Mouse (Mus musculus) midbrain, embryonic 16.5 days (tissue): ENCODE data around the gene Pigz. TPM values are rescaled to one million over a fixed set of nuclear protein-coding genes. Genes with fewer than 3 reads are reported as not detected.

Source experiments
- ATAC-seq: fragments of 200-750 bp; cut with Nextera tagmentation; 2 replicates; pipeline ENCODE4 v1.8.0; 2017; ENCODE audit warnings: moderate TSS enrichment
- H3K27ac ChIP-seq: fragments of 300-500 bp; sonication (generic); 2 replicates; pipeline ENCODE4 v1.5.1; 2014; ENCODE audit warnings: mild to moderate bottlenecking, low read length, mixed read lengths
- H3K27me3 ChIP-seq: fragments of 300-500 bp; sonication (generic); 2 replicates; pipeline ENCODE4 v1.6.1; 2014; ENCODE audit warnings: low read depth, low read length, mixed read lengths; ENCODE audit not compliant: control insufficient read depth, insufficient read depth
- H3K36me3 ChIP-seq: fragments of 300-500 bp; sonication (generic); 2 replicates; pipeline ENCODE4 v1.6.1; 2014; ENCODE audit warnings: mild to moderate bottlenecking, low read length, moderate library complexity, mixed read lengths; ENCODE audit not compliant: control insufficient read depth, insufficient read depth
- H3K4me1 ChIP-seq: fragments of 300-500 bp; sonication (generic); 2 replicates; pipeline ENCODE4 v1.6.1; 2014; ENCODE audit warnings: mild to moderate bottlenecking, low read length, mixed read lengths; ENCODE audit not compliant: control insufficient read depth, insufficient read depth
- H3K4me2 ChIP-seq: fragments of 300-500 bp; sonication (generic); 2 replicates; pipeline ENCODE4 v1.6.1; 2014; ENCODE audit warnings: mild to moderate bottlenecking, low read length, mixed read lengths
- H3K4me3 ChIP-seq: fragments of 300-500 bp; sonication (generic); 2 replicates; pipeline ENCODE4 v1.5.1; 2014; ENCODE audit warnings: low read depth, mild to moderate bottlenecking, low read length, moderate library complexity, mixed read lengths
- H3K9ac ChIP-seq: fragments of 300-500 bp; sonication (generic); 2 replicates; pipeline ENCODE4 v1.6.1; 2014; ENCODE audit warnings: low read depth, low read length, mixed read lengths
- H3K9me3 ChIP-seq: fragments of 300-500 bp; sonication (generic); replicated peaks from 2 replicates; pipeline ENCODE4 v1.6.1; 2014; ENCODE audit warnings: mild to moderate bottlenecking, low read length, mixed read lengths; ENCODE audit not compliant: control insufficient read depth, poor library complexity, severe bottlenecking
- WGBS: fragments of 180-500 bp; shearing (Covaris S2); extraction: QIAGEN DNeasy Blood & Tissue Kit; methylation state at CpG from one replicate; pipeline ENCODE4 v1.1.7; 2014; 5-methylcytosine and 5-hydroxymethylcytosine counted together
- polyA plus RNA-seq: library from polyadenylated mRNA; unstranded; fragments of >200 nt; fragmentation: Nextera tagmentation; extraction: Ambion mirVana; gene quantifications from 2 replicates; pipeline ENCODE4 v1.2.1, GENCODE M21; 2015

Gene Pigz
- polyA plus RNA-seq, 1 experiment from 2014 or later, result 3.5 TPM

DNA sequence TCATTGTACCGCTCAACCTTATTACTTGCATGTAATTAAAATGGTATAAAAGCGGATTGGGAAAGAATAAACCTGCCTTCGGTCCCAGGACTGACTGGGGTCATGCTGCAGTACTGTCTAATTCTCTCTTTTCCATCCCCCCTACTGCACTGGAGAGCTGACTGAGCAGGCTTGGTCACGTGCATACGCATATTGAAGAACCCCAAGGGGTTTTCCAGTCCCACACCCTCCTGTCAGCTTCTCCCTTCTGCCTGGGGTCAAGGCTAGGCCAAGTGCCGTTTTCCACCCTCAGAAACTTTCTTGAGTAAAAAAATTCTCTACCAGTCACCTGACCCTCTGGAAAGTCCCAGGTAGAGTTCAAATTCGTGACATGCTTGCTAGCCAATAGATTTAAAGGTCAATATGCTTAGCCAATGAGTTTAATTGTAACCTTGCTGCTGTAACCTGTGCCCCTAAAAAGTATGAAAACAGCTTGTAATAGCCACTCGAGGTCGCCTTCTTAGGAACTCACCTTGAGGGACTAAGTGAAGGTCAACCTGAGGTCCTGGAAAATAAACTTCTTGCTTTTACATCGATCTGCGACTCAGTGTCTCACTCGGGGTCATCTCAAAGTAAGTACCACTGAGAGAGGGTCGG is 7.0 kb upstream of the Pigz start:
- no peak overlapping the region for H3K4me2 ChIP-seq
- H3K27me3 ChIP-seq, result no peaks in the 10 kb centered on the region
- no peak overlapping the region for H3K9ac ChIP-seq
- H3K9me3 ChIP-seq, result no peaks in the 10 kb centered on the region
- H3K36me3 ChIP-seq, result no peaks in the 10 kb centered on the region
- no peaks in the 10 kb centered on the region for H3K4me1 ChIP-seq
- H3K27ac ChIP-seq, result no peak overlapping the region
- ATAC-seq, result no peak
- WGBS, result 83% methylated on average over 13 of the region's 13 CpGs
- H3K4me3 ChIP-seq, result no peak overlapping the region

DNA sequence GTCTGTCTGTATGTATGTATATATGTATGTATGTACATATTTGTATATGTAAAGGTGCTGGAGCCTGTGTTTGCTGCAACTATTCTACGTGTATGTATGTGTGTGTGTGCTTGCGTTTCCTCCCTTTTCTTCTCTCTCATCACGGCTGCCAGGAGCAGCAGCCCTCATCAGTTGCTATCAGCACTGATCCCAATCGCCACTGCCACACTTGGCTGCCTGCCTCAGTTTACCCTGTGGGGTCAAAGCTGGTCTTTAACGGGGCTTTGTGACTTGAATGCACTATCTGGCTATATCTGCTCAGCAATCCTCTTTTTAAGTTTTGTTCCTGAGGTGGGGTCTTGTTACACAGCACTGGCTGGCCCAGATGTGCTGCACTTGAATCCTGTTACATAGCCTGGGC is 6.2 kb upstream of the Pigz start:
- Histone ChIP-seq H3K9ac (no peak overlapping the region), H3K9me3 (no peaks in the 10 kb centered on the region), H3K4me2 (no peak overlapping the region), H3K36me3 (no peaks in the 10 kb centered on the region), H3K27me3 (no peaks in the 10 kb centered on the region), H3K4me1 (peaks cover 3% of the 10 kb centered on the region; the same call in 1 of the 2 replicates), H3K4me3 (no peak overlapping the region), H3K27ac (no peak overlapping the region)
- ATAC-seq, result no peak
- 93% methylated on average over 5 of the region's 5 CpGs for WGBS

DNA sequence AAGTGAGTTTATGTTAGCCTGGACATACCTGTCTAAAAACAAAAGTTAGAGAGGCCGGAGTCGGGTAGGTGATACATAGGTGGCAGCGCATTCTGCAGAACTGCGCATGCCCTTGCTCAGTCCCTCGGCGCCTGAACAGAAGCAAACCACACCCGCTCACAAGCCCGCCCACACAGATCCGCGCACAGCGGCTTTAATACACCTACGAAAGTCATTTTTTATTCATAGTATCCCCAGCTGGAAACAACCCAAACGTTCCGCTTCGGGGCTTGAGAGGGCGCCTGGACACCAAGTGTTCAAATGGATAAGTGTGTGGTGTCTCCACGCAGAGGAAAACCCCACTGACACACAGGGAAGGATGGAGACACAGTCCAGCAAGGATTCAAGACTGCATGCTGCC is 2.3 kb upstream of the Pigz start:
- H3K4me3 ChIP-seq, result no peak overlapping the region
- no peak for ATAC-seq
- H3K4me2 ChIP-seq, result no peak overlapping the region
- no peaks in the 10 kb centered on the region for H3K9me3 ChIP-seq
- peaks cover 22% of the 10 kb centered on the region for H3K4me1 ChIP-seq
- no peak overlapping the region for H3K9ac ChIP-seq
- H3K27me3 ChIP-seq, result peaks cover 4% of the 10 kb centered on the region; the same call in 1 of the 2 replicates
- no peak overlapping the region for H3K27ac ChIP-seq
- 50% methylated on average over 17 of the region's 17 CpGs for WGBS
- no peaks in the 10 kb centered on the region for H3K36me3 ChIP-seq

DNA sequence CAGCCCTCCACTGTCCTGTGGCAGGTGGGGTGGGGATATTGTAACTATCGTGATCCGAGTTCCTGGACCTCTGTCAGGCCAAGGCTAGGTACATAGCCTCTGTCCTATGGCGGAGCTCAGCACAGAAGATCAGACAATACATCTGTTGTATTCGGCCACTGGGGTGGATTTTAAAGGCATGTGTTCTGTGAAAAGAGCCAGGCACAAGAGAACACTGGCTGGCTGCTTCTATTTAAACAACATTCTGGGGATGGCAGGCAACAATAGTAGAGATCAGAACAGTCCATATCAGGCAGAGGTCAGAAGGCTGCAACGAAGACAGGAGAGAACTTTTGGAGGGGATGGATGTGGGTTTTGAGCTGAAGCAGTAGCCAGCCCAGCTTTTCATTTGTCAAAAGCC is 1.4 kb upstream of the Pigz start:
- Histone ChIP-seq H3K27ac (peak overlapping the region; percentile 97), H3K9me3 (no peaks in the 10 kb centered on the region), H3K27me3 (peaks cover 5% of the 10 kb centered on the region; the same call in 1 of the 2 replicates), H3K9ac (no peak overlapping the region; the same call in 1 of the 2 replicates), H3K36me3 (no peaks in the 10 kb centered on the region), H3K4me3 (no peak overlapping the region), H3K4me1 (peaks cover 22% of the 10 kb centered on the region), H3K4me2 (no peak overlapping the region)
- 27% methylated on average over 5 of the region's 5 CpGs for WGBS
- 0 out of 2 replicates have a peak, but pooled peaks have one; percentile 4 for ATAC-seq

DNA sequence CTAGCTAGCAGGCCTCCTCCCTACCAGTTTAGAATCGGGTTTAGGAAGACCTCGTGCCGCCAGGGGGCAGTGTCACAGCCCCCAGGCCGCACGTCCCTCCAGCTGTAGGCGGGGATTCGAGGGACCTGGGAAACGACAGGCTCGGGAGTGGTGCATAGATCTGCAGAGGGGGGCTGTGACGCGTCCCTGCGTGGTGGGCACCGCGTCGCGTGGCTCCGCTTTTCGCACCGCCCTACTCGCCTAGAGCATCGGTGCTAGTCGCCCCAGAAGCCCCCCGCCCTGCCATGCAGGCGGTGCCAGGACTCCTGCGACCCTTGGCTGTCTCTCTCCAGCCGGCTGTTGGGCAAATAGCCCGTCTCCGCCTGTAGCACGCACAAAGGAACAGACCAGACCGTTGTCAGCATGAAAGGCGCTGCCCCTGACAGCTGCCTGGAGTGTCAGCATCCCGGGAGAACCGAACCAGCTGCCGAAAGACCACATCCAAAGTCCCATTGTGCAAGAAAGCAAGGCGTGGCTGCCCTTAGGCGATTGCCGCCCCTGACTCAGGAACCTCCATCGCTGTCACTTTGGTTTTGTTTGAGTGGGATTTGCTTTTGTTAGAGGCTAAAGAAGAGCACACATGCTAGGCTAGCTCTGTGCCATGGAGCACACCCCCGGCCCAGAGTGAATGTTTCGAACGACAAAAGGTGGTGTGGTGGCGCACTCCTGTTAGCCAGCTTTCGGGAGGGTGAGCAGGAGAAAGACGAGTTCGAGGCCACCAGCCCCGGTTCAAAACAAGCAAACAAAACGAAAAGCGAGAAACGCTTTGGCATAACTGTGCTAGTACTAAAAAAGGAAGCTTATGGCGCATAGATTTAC is 582 bp upstream of the Pigz start:
- H3K27me3 ChIP-seq, result peaks cover 5% of the 10 kb centered on the region; the same call in 1 of the 2 replicates
- peak overlapping the region; percentile 43 for H3K4me3 ChIP-seq
- H3K9me3 ChIP-seq, result no peaks in the 10 kb centered on the region
- ATAC-seq, result peak; percentile 97
- H3K4me2 ChIP-seq, result peak overlapping the region; percentile 78
- under 1% methylated on average over 50 of the region's 50 CpGs for WGBS
- no peaks in the 10 kb centered on the region for H3K36me3 ChIP-seq
- peaks cover 22% of the 10 kb centered on the region for H3K4me1 ChIP-seq
- H3K9ac ChIP-seq, result peak overlapping the region; percentile 77
- peak overlapping the region; percentile 97 for H3K27ac ChIP-seq

DNA sequence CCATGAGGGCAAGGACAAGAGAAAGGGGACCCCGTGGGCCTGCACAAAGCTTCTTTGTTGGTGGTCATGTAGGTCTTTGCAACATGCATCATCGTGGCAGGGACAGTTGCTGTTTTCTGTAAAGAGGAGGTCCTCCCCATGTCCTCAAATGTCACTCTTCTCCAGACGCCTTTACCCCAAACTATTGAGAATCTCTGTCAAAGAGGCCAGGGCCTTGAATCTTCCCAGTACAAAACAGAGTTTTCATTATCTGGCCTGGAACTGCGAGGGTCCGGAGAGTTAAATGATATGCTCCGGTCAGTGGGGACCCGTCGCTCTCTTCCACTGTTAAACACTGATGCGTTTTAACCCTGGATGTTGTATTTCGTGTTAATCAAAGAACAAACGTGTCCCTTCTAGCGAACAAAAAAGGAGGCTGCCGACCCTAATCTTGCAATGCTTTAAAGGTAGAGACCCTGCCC is 929 bp downstream of the Pigz start:
- 13% methylated on average over 13 of the region's 13 CpGs for WGBS
- H3K9ac ChIP-seq, result peak overlapping the region; percentile 77
- peaks cover 5% of the 10 kb centered on the region; the same call in 1 of the 2 replicates for H3K27me3 ChIP-seq
- peaks cover 22% of the 10 kb centered on the region for H3K4me1 ChIP-seq
- H3K36me3 ChIP-seq, result no peaks in the 10 kb centered on the region
- H3K4me3 ChIP-seq, result peak overlapping the region; percentile 43
- no peak for ATAC-seq
- H3K4me2 ChIP-seq, result peak overlapping the region; percentile 78
- peak overlapping the region; percentile 97 for H3K27ac ChIP-seq
- no peaks in the 10 kb centered on the region for H3K9me3 ChIP-seq

DNA sequence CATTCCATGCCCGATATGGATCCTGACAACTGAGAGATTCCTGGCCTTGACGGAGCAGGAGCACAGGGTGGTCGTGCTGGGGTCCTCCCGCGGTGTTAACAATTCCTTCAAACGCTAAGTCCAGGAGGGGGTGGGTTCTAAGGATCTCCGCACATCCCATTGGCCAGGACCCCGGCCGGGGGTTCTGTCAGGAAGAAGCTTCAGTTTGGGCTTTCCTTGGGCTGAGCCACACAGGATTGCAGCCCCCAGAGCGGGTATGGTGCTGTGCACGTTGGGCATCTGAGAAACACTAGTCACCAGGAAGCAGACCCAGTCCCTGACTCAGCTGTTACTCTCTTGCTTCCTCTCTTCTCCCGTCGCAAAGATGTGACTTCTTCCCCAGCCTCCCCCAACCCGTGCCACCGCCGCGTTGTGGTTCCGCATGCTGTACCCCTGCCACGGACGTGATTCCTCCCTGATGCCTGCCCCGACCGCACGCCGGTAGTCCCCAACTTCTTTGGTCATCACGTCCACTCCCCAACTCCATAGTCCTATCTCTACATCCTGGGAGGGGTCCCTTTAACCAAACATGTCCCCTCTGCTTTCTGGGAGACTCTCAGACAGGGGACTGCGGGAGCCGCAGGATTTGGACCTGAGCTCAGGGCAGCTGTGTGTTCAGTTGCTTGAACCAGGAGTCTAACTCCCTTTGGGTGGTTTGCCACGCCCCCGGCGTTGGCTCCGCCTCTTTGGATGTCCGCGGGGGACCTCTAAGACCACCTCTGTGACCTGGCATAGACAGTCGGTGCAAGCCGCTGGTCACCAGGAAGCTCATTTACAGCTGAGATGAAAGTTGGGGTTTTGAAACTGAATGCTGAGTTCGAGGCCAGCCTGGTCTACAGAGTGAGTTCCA is 1.7 kb downstream of the Pigz start:
- 0 out of 2 replicates have a peak overlapping the region, but pooled peaks have one; percentile 31 for H3K27ac ChIP-seq
- no peaks in the 10 kb centered on the region for H3K36me3 ChIP-seq
- no peak for ATAC-seq
- peak overlapping the region; percentile 43 for H3K4me3 ChIP-seq
- peaks cover 5% of the 10 kb centered on the region; the same call in 1 of the 2 replicates for H3K27me3 ChIP-seq
- peaks cover 22% of the 10 kb centered on the region for H3K4me1 ChIP-seq
- H3K9ac ChIP-seq, result peak overlapping the region; percentile 77
- 6% methylated on average over 36 of the region's 36 CpGs for WGBS
- no peaks in the 10 kb centered on the region for H3K9me3 ChIP-seq
- peak overlapping the region; percentile 78 for H3K4me2 ChIP-seq

DNA sequence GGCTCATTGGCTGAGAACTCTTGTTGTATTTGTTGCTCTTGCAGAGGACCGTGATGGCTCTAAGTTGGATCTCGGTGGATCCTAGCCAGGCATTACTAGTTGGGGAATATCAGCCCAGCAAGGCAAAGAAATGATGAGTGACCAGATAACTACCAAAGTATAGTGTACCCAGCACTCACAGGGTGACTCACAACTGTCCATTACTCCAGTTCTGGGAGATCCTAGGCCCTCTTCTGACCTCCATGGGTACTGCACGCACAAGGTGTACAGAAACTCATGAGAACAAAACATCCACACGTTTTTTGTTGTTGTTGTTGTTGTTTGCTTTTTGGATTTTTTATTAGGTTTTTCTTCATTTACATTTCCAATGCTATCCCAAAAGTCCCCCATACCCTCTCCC is 2.9 kb downstream of the Pigz start:
- WGBS, result 95% methylated on average over 4 of the region's 4 CpGs
- Histone ChIP-seq H3K9ac (no peak overlapping the region), H3K27me3 (peaks cover 5% of the 10 kb centered on the region; the same call in 1 of the 2 replicates), H3K4me2 (no peak overlapping the region), H3K36me3 (no peaks in the 10 kb centered on the region), H3K9me3 (no peaks in the 10 kb centered on the region), H3K4me3 (no peak overlapping the region), H3K27ac (no peak overlapping the region), H3K4me1 (peaks cover 22% of the 10 kb centered on the region)
- ATAC-seq, result no peak
